Mouse (Mus musculus) olfactory bulb, adult 2 months (tissue): ENCODE results near the gene Gpr63.

Experiments
- CTCF ChIP-seq: fragments of 200-500 bp; IDR thresholded peaks from 2 replicates; pipeline ENCODE4 v1.5.1; 2012; ENCODE audit warnings: low read depth, mild to moderate bottlenecking, low read length, moderate library complexity; ENCODE audit not compliant: insufficient read depth
- POLR2A ChIP-seq: fragments of 200-500 bp; IDR thresholded peaks from 2 replicates; pipeline ENCODE4 v1.6.1; 2012; ENCODE audit warnings: mild to moderate bottlenecking, low read depth, low read length, moderate library complexity; ENCODE audit not compliant: insufficient read depth

DNA sequence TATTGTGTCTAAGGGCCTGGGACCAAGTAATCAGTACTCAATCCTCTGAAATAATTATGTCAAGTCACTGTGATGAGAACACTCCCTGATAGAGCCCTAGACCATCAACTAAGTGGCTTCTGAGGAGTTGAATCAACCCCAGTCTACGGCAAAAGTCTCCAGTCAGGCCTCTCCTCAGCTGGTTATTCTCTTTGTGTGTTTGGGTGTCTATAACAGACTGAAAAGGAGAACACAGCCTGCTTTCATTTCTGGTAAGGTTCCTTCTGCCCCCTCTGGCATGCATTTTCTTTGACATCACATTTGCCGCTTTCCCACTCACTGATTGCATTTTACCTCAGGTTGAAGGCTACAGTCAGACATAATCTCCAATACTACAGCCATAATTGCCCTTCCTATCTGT is 62.0 kb downstream of the Gpr63 start:
- no peak for TF ChIP-seq CTCF
- TF ChIP-seq POLR2A = no peak
